Mouse (Mus musculus) embryo, embryonic 11.5 days (tissue): ENCODE data around the gene Ube2r2.

Experiments used
- DNase-seq: peaks from one replicate; pipeline ENCODE4 v3.0.0-alpha.2; 2012; ENCODE audit warnings: low read depth, low spot score

The Ube2r2 gene

GRCm38 (mm10) chr4:41179825-41180725 lies 44.5 kb downstream of the Ube2r2 start:
- no peak for DNase-seq

GRCm38 (mm10) chr4:41189809-41190208 lies 54.3 kb downstream of the Ube2r2 start:
- no peak for DNase-seq

DNA sequence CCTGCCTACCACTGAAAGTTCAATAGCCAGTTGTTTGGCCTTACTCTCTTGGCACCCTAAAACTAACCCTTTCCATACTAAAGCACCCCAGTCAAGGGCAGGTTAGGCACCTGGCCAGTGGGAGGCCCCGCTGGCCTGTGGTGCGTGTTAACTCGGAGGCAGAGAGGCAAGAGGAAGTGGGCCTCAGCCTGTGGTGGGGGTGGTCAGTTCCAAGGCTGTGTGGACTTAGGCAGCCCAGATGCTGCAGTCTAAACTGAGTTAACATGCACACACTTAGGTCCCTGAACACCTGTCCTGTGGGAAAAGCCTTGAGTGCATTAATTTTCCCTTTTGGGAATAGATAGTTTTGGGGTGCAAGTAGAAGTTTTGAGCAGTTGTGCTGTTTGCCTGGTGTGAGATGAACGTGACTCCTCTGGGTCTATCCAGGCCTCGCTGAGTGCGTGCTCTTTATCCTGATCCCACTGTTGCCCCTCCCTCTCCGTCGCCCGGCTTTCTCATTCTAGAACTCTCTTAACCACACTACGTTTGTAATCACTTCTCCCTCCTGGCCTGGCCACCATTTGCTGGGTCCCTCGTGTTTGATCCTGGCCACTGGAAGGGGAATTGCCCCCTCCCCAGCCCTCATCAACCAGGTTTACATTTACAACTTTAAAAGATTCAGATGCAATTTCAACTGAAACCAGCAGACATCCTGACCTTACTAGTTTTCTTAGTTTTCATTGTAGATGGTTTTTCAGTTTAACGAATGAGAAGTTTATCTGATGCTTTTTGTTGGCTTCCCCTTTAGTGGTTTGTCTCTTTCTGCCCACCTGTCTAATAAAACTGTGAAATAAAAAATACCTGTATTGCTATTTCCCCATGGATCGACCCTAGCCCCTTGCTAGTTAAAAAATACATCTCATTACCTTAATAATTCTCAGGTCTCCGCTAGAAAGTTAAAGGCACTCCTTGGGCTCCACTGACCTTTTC lies 57.3 kb downstream of the Ube2r2 start:
- DNase-seq, result no peak

- DNase-seq, result no peak
These were observed 59.8 kb downstream of the Ube2r2 start for GRCm38 (mm10) chr4:41195328-41195727.

DNA sequence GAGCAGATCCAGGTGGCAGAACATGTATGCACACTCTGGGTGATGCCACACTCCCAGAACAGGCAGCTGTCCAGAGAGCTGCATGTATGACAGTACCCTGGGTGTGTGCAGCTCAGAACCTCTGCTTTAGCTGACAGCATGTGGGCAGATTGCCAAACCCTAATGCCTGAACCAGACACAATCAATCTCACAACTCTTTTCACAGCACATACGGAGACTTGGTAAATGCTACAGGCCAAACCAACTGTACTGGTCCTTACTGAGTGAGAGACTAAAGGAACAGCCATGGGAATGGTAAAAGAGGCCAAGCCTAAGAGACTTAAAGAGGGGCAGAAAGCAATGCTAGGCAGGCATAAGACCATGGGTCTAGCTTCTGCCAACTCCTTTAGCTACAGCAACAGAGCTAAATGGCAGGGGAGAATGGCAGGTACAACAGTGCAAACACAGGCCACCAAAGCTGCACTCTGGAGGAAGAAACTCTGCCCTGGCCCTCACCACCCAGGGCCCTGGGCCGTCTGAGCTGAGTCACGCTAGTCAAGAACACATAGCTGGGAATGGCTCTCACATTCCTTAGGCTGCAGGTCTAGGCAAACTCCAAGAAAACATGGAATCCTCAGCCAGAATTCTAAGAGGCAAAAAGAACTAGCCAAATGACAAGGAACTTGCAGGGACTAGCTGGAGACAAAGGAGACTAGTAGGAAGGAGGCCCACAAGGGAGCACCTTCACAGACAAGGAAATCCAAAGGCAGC lies 61.5 kb downstream of the Ube2r2 start:
- no peak for DNase-seq

GRCm38 (mm10) chr4:41202135-41202534 lies 66.6 kb downstream of the Ube2r2 start:
- DNase-seq, result no peak

DNA sequence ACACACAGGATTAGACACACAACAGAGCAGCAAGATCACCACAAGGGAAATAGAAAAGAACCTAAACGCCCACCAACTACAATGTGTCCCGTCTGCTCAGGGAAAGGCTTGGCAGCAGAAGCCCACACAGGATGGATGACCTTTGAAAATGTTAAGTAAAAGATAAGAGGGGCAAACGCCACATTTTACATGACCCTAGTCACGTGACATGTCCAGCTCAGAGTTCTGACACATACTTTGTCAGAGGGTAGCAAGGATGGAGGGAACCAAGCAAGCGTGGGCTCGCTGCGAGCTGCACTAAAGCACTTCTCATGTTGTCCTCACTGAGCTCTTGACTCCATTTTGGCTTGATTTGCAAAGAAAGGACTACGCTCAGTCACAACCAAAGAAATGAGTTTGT lies 70.2 kb downstream of the Ube2r2 start:
- DNase-seq, result no peak

- no peak for DNase-seq
These were observed 72.5 kb downstream of the Ube2r2 start for GRCm38 (mm10) chr4:41208050-41208449.

- DNase-seq, result no peak
These were observed 89.9 kb downstream of the Ube2r2 start for GRCm38 (mm10) chr4:41225412-41225811.

DNA sequence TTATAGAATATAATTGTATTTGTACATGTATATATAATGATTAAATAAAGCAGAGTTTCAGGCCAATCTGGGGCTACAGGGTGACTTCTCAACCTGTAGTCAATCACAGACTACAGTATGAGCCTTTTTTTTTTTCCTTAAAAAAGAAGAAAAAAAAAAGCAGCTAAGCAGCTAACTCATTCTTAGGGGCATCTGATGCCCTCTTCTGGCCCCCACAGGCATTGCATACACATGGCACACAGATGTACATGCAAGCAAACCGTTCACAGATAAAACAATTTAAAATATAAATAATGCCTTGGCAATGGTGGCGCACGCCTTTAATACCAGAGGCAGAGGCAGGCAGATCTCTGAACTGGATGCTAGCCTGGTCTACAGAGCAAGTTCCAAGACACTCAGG lies 90.8 kb downstream of the Ube2r2 start:
- peak; percentile 29 for DNase-seq

GRCm38 (mm10) chr4:41235621-41236020 lies 100.1 kb downstream of the Ube2r2 start:
- no peak for DNase-seq

GRCm38 (mm10) chr4:41240916-41241315 lies 105.4 kb downstream of the Ube2r2 start:
- DNase-seq, result no peak
